18 mouse cellular contexts compared by ENCODE assay signal in the genomic region with DNA sequence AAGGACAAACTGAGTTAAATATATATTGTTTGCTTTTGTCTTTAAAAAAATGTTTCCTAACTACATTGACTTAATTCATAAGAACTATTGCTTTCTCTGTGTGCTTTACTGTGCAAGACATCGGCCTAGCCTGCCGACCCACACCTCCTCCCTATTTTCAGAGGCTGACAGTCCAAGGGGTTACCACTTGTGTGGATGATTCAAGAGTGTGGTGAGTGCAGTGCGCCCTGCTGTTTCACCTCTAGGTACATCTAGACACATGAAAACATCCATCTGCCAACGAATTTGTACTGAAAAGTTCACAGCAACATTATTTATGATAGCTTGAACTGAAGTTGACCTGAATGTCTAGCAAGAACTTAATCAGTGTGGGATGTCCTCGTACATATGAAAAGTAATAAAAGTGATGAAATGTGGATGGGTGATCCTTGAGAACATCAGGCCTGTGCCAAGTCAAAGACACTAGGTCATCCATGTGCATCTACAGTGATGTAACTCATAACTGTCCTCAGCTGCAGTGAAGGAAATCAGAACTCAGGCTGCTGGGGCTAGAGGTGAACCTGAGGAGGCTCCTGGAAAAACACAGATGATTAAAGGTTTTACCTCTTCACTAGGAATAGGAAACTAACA.
"Had no signal": no experiment of that assay in that cellular context is flagged by ENCODE, and none has a peak within 500 bp of the region (broad histone marks: within the 10 kb centered on the region; RNA-seq: fewer than 3 reads in every experiment).

No protein-coding gene starts in this region.

- H3K9ac ChIP-seq: limb, embryonic 12.5 days; liver, embryonic 13.5 days; liver, postnatal 0 days; lung, embryonic 15.5 days; midbrain, embryonic 12.5 days; neural tube, embryonic 13.5 days had no signal

- DNase-seq: kidney, postnatal 36 days; liver; liver, embryonic 13.5 days; liver, postnatal 0 days; lung, postnatal 14 days; retina, postnatal 1 day; right cerebral cortex, postnatal 4 days; spleen, adult 18-20 months; thymus, adult 18-20 months; thymus, postnatal 14 days had no signal

- H3K4me1 ChIP-seq: liver, embryonic 13.5 days; megakaryocyte, embryonic 14.5 days; neural tube, embryonic 13.5 days had no signal

- H3K27me3 ChIP-seq: limb, embryonic 12.5 days; liver, embryonic 13.5 days; lung, embryonic 15.5 days; midbrain, embryonic 12.5 days; neural tube, embryonic 13.5 days had no signal

- H3K36me3 ChIP-seq: limb, embryonic 12.5 days; liver, embryonic 13.5 days; lung, embryonic 15.5 days; midbrain, embryonic 12.5 days; neural tube, embryonic 13.5 days had no signal

- H3K27ac ChIP-seq: layer of hippocampus, adult 2 months; limb, embryonic 12.5 days; liver, embryonic 13.5 days; lung, embryonic 15.5 days; macrophage; midbrain, embryonic 12.5 days; neural tube, embryonic 13.5 days had no signal

- H3K9me3 ChIP-seq: limb, embryonic 12.5 days; liver, embryonic 13.5 days; lung, embryonic 15.5 days; megakaryocyte, embryonic 14.5 days; midbrain, embryonic 12.5 days; neural tube, embryonic 13.5 days had no signal

- H3K4me2 ChIP-seq: limb, embryonic 12.5 days; liver, embryonic 13.5 days; lung, embryonic 15.5 days; midbrain, embryonic 12.5 days; neural tube, embryonic 13.5 days had no signal

- ATAC-seq: liver, postnatal 0 days; midbrain, embryonic 16.5 days had no signal

- H3K4me3 ChIP-seq: layer of hippocampus, adult 2 months; limb, embryonic 12.5 days; liver, embryonic 13.5 days; lung, embryonic 15.5 days; megakaryocyte, embryonic 14.5 days; midbrain, embryonic 12.5 days; neural tube, embryonic 13.5 days had no signal
